Mouse (Mus musculus) mouse trophoblast stem cell (cell line): ENCODE measurements around the gene Trp53tg5.

ENCODE experiments used
- in situ Hi-C, 2 experiments: fragments of 300-500 bp; cut with MseI, MboI; formaldehyde crosslinking; loops; 2 replicates in 1 of 2; 3 replicates in 1 of 2; pipeline ENCODE4 v1.15.1; 2025

The Trp53tg5 gene

GRCm38 (mm10) chr2:164496847-164497690 lies 23.5 kb upstream of the Trp53tg5 start, which contains the start of gene Pigt:
TSS of gene Pigt (plus strand) at chr2:164497520.
- in situ Hi-C loops = no loop called here

DNA sequence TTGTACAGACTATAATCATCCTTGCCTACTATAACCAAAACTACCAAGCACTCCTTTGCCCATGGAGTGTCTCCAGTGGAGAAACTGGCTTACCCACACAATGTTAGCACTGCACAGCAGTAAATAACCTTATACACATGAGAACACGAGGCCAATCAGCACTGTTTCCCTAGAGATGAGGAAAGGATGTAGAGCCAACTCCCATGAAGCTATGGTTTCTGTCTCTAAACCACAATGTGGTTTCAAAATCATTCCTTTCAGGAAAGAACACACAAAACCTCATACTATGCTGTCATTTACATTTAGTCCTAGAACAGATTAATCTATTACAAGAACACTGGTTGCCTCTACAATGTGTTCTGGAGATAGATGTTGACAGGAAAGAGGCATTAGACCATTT lies 22.8 kb upstream of the Trp53tg5 start:
- in situ Hi-C loops = no loop called here

- in situ Hi-C loops = no loop called here
Observed at GRCm38 (mm10) chr2:164494126-164494525, 20.6 kb upstream of the Trp53tg5 start.

DNA sequence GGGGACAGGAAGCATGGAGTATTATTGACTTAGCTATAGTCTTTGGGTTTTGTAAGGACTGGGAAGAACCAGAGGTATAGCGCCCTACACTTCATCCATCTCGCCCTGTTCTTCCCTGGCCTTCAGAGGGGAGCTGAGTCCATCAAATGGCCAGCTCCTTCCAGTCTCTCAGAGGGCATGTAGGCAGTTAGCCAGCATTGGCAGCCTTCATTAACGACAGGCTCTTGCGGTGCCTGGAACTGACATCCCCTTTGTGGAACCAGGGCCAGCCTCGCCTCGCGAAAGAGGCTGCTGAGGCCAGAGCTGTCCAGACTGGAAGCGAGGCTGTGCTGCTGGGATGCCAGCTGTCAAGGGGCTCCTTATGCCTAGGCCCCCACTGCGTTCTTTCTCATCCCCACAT lies 14.3 kb upstream of the Trp53tg5 start:
- in situ Hi-C loops = no loop called here

- in situ Hi-C loops = no loop called here
Observed at GRCm38 (mm10) chr2:164487115-164487527, 13.6 kb upstream of the Trp53tg5 start.

DNA sequence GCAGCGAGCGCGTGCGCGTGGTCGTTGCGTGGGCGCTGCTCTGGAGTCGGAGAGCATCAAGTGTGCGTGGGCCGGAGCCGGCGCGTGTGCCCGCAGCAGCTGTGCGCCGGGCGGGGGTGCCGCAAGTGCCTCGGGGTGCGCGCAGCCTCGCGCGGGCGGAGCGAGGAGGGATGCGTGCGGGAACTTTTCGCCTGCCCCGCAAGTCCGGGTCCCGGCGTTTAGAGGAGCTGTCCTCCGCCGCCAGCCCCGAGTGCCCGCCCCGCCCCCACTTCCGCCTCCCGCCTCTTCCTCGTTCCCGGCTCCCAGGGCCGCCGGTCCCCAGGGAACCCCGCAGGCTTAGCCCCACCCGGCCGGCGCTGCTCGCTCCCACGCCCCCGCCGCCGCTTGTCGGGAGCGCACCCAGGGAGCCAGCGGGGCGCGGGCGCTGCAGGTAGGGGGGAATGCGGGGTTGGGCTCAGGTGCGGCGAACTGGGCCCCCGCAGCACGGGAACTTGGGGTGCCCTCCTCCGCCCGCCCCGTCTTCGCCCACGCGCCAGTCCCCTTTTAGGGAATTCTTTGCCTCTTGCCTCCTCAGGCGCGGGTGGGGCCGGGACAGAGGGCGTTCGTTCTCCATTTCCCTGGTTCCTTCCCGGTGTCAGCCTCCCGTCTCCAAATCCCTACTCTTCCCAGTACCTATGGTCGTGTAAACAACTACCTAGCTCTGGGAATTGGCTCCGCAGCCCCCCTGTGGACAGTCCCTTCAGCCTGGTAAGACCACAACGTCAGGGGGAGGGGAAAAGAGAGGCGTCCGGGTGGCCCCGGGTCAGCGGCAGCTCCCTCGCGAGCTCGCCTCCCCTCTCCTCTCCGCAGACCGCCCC lies 13.0 kb upstream of the Trp53tg5 start:
- in situ Hi-C loops = no loop called here

DNA sequence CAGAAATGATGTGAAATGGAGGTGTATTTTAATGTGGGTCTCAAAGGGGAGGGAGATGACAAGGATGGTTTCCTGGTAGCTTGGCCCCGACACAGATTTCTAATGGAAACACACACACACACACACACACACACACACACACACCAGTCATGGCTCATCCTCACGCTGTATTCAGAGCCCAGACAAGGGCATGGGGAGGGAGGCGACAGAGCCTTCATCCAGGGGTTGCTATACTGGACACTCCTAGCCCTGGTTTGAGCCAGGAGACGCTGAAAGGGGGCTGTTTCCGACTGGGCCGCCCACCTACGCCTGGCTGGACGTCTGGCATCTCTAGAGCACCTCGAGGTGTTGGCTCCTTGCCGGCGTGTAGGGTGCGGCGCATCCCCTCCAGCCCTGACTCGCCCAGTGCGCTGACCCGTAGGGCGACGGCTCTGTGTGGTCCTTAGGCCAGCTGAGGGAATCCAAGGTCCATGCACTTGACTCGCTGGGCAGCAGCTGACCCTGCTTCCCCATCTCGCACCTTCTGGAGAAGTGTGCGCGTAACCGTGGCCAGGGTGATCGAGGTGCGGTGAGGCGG lies 12.2 kb upstream of the Trp53tg5 start, which contains the start of gene Dbndd2:
TSS of gene Dbndd2 (plus strand) at position 426 of the 577 bp plus-strand sequence.
- in situ Hi-C loops = no loop called here

GRCm38 (mm10) chr2:164470254-164470653 lies 3.3 kb downstream of the Trp53tg5 start:
- in situ Hi-C loops = no loop called here

DNA sequence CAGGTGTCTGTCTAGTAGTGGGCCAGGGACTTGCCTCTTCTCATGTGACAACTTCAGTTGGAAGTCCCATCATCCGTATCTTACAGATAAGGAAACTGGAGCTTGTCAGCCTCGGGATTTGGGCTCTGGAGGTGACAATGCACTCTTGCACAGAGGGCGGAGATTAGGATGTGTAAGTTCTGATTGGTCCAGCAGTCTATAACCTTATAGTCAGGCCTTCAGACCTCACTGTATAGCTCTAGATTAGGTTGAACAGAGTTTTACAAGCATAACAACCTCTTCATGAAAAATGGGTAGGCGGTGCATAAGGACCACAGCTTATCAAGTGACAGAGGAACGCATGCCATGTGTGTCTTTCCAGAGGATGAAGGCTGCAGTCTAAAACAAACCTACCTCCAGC lies 6.7 kb downstream of the Trp53tg5 start:
- in situ Hi-C loops = no loop called here

GRCm38 (mm10) chr2:164465161-164465560 lies 8.4 kb downstream of the Trp53tg5 start:
- in situ Hi-C loops = no loop called here

DNA sequence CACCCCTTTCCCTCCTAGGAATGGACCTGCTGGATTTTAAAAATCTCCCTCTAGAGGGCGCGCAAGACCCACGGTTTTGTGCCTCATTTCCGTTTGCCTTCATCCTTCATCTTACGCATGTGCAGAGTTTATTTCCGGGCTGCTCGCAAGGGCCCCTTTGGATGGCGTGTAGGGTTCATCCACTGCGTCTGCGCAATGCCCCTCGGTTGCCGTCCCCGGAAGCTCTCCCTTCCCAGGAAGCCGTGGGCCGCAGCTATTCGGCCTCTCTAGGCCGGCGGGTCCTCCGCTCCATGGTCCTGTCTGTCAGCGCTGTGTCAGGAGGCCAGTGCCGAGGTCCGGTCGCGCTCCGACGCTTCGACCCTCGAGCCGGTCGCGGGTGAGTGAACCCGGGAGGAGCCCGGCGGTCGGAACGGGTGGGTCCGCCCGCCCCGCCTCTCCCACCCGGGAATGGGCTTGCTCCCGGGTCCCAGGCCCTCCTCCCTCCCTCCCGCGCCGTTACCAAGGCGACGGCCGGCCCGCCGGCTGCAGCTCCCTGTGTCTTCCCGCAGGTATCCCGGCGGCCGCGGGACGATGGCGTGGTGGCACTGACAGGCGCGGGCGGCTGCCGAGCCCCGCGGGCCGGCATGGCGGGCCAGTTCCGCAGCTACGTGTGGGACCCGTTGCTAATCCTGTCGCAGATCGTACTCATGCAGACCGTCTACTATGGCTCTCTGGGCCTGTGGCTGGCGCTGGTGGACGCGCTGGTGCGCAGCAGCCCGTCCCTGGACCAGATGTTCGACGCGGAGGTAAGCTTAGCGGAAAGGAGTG lies 12.6 kb downstream of the Trp53tg5 start, which contains the start of gene Gm20458:
TSS of gene Gm20458 (plus strand) at position 223 of the 807 bp plus-strand sequence.
- in situ Hi-C loops = no loop called here

GRCm38 (mm10) chr2:164458535-164458934 lies 15.0 kb downstream of the Trp53tg5 start:
- in situ Hi-C loops = no loop called here

GRCm38 (mm10) chr2:164457942-164458341 lies 15.6 kb downstream of the Trp53tg5 start:
- in situ Hi-C loops = no loop called here

DNA sequence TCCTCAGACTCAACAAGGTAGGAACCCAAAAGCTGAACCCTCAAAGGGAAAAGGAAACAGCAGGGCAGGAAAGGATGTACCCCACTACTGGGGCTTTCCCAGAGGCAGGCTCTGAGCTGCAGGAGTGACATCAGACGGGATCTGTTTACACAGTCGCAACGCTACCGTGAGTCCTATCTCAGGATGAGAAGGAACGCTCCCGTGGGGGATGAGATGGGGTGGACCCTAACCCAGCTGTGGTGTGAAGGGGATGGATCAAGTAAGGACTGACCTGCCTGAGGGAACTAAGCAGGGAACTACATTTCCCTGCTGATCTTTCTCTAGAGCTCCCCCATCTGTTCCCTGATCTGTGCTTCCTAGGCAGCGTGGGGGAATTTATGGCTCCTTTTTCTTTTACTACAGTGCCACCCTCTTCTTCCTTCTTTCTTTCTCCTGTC lies 16.6 kb downstream of the Trp53tg5 start, which contains the start of gene Sys1:
TSS of gene Sys1 (plus strand) at position 101 of the 437 bp plus-strand sequence.
- in situ Hi-C loops = no loop called here

DNA sequence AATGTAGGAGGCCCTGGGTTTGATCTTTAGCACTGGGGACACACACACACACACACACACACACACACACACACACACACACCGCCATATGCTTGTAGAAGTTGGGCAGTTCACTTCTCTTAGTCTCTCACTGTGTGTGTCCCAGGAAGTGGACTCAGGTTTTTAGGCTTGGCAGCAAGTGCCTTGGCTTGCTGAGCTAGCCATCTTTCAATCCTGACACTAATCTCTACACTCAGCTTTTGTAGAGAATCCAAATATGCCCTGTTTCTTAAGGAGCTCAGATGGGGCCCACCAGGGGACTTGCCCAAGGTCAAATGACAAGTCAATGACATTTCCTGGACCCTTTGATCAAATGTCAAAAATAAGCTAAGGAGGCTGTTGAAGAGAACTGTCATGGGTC lies 17.1 kb downstream of the Trp53tg5 start:
- in situ Hi-C loops = no loop called here

- in situ Hi-C loops = no loop called here
Observed at GRCm38 (mm10) chr2:164455421-164456190, 17.9 kb downstream of the Trp53tg5 start.

GRCm38 (mm10) chr2:164454846-164455245 lies 18.7 kb downstream of the Trp53tg5 start:
- in situ Hi-C loops = no loop called here

- in situ Hi-C loops = no loop called here
Observed at GRCm38 (mm10) chr2:164453887-164454500, 19.5 kb downstream of the Trp53tg5 start.

DNA sequence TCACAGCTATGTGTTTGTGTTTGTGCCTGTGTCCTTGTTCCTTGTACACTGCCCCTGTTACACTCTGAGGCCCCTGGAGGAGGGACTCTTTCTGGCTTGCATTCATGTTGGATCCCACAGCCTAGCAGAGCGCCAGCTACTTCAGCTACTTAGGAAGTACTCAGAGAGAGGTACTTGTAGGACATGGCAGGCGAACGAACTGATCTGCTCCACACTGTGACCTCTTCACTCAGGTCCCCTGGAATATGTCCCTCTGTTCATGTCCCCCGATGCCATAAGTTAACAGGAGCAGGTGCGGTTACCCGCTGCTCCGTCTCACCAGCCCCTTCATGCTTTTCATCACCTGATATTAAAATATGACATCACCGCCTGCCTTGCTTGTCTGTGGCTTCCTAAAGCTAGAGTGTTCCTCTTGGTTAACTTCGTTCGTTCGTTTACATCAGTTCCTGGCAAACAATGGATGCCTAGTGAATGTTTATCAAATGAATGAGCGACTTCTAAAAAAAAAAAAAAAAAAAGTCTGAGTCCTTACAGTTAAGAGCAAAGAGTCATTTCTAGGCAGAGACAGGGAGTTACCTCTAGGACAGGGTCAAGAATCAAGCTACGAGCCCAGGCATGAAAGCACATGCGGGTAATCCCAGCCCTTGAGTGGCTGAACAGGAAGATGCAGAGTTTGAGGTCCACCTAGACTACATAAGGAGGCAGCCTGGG lies 20.3 kb downstream of the Trp53tg5 start:
- in situ Hi-C loops = no loop called here
